20 mouse cellular contexts compared by ENCODE assay signal in genomic region chr17:66024211-66024610, GRCm38 (mm10).
"Had no signal": no experiment of that assay in that cellular context is flagged by ENCODE, and none has a peak within 500 bp of the region (broad histone marks: within the 10 kb centered on the region; RNA-seq: fewer than 3 reads in every experiment).

No protein-coding gene starts in this region.

- H3K9me3 ChIP-seq: limb, embryonic 12.5 days; limb, embryonic 15.5 days; megakaryocyte, embryonic 14.5 days; midbrain, embryonic 10.5 days; midbrain, embryonic 13.5 days; neural tube, embryonic 12.5 days; neural tube, embryonic 15.5 days had no signal

- H3K9ac ChIP-seq: limb, embryonic 12.5 days; limb, embryonic 15.5 days; liver, embryonic 14.5 days; liver, postnatal 0 days; lung, embryonic 14.5 days; midbrain, embryonic 13.5 days; neural tube, embryonic 12.5 days; neural tube, embryonic 15.5 days had no signal

- H3K27ac ChIP-seq: kidney, postnatal 0 days; layer of hippocampus, adult 2 months; limb, embryonic 12.5 days; limb, embryonic 15.5 days; liver, embryonic 14.5 days; midbrain, embryonic 10.5 days; midbrain, embryonic 13.5 days; neural tube, embryonic 12.5 days; neural tube, embryonic 15.5 days had no signal

- H3K4me2 ChIP-seq: limb, embryonic 12.5 days; limb, embryonic 15.5 days; liver, embryonic 11.5 days; lung, embryonic 14.5 days; midbrain, embryonic 13.5 days; neural tube, embryonic 12.5 days; neural tube, embryonic 15.5 days had no signal

- DNase-seq: kidney, adult 2 months; kidney, postnatal 25 days; layer of hippocampus, adult 9-11 months; liver, postnatal 0 days; lung, embryonic 14.5 days; lung, postnatal 10 days; lung, postnatal 36 days; thymus, adult 18-20 months; thymus, postnatal 36 days had no signal

- H3K4me1 ChIP-seq: limb, embryonic 12.5 days; limb, embryonic 15.5 days; midbrain, embryonic 10.5 days; midbrain, embryonic 13.5 days; neural tube, embryonic 12.5 days; neural tube, embryonic 15.5 days had no signal

- H3K27me3 ChIP-seq: limb, embryonic 12.5 days; limb, embryonic 15.5 days; megakaryocyte, embryonic 14.5 days; midbrain, embryonic 13.5 days; neural tube, embryonic 12.5 days; neural tube, embryonic 15.5 days had no signal

- H3K4me3 ChIP-seq: layer of hippocampus, adult 2 months; limb, embryonic 12.5 days; limb, embryonic 15.5 days; megakaryocyte, embryonic 14.5 days; midbrain, embryonic 10.5 days; midbrain, embryonic 13.5 days; neural tube, embryonic 12.5 days; neural tube, embryonic 15.5 days had no signal

- ATAC-seq: liver, postnatal 0 days; midbrain, embryonic 13.5 days had no signal
